Mouse (Mus musculus) urinary bladder, adult 2 months (tissue): ENCODE results near the gene Ufsp1. TPM values are rescaled to one million over a fixed set of nuclear protein-coding genes. Genes with fewer than 3 reads are reported as not detected.
"Not testable (repeated sequence)": the region's sequence is repeated elsewhere in the genome, so short reads cannot be mapped to it uniquely, and the experiment has no call there.

ENCODE experiments used
- DNase-seq: peaks from one replicate; pipeline ENCODE4 v3.0.0; 2022; ENCODE audit warnings: low spot score
- polyA plus RNA-seq: library from polyadenylated mRNA; depleted of rRNA; stranded (reverse); fragments of >200 nt; gene quantifications from 2 replicates; pipeline ENCODE4 v1.2.3, GENCODE M21; 2012; rRNA removed

Gene Ufsp1
- 8.2 and 9.0 TPM in 2 replicates for polyA plus RNA-seq

- DNase-seq, result peak; percentile 85
These were observed at the start of gene Ufsp1 for GRCm38 (mm10) chr5:137293839-137294743. Gene Ufsp1 (plus strand): TSS chr5:137294629.

GRCm38 (mm10) chr5:137263897-137264720 lies 30.3 kb upstream of the Ufsp1 start:
- DNase-seq, result no peak

- DNase-seq, result no peak
These were observed 29.6 kb upstream of the Ufsp1 start for GRCm38 (mm10) chr5:137264787-137265186.

- DNase-seq, result no peak
These were observed 26.1 kb upstream of the Ufsp1 start for GRCm38 (mm10) chr5:137268131-137268910.

- DNase-seq, result no peak
These were observed 16.8 kb upstream of the Ufsp1 start for GRCm38 (mm10) chr5:137277360-137278342.

GRCm38 (mm10) chr5:137284411-137284810 lies 10.0 kb upstream of the Ufsp1 start:
- not testable (repeated sequence) for DNase-seq

GRCm38 (mm10) chr5:137285045-137285444 lies 9.4 kb upstream of the Ufsp1 start:
- DNase-seq, result no peak

- no peak for DNase-seq
These were observed 8.4 kb upstream of the Ufsp1 start for GRCm38 (mm10) chr5:137285986-137286385.

GRCm38 (mm10) chr5:137286655-137287031 lies 7.8 kb upstream of the Ufsp1 start:
- peak; percentile 72 for DNase-seq

- DNase-seq, result no peak
These were observed 7.1 kb upstream of the Ufsp1 start, which contains the start of gene Ache for GRCm38 (mm10) chr5:137287032-137287952. Gene Ache (plus strand): TSS chr5:137287519.

GRCm38 (mm10) chr5:137287953-137288743 lies 6.3 kb upstream of the Ufsp1 start:
- no peak for DNase-seq

GRCm38 (mm10) chr5:137288999-137289470 lies 5.4 kb upstream of the Ufsp1 start:
- no peak for DNase-seq

GRCm38 (mm10) chr5:137289591-137290365 lies 4.7 kb upstream of the Ufsp1 start:
- no peak for DNase-seq

- DNase-seq, result peak; percentile 48
These were observed 3.8 kb upstream of the Ufsp1 start for GRCm38 (mm10) chr5:137290677-137291076.

GRCm38 (mm10) chr5:137291381-137291926 lies 3.0 kb upstream of the Ufsp1 start:
- no peak for DNase-seq

- DNase-seq, result peak; percentile 75
These were observed 1.1 kb upstream of the Ufsp1 start for GRCm38 (mm10) chr5:137293282-137293681.

- DNase-seq, result no peak
These were observed 290 bp downstream of the Ufsp1 start for GRCm38 (mm10) chr5:137294744-137295093.
